Mouse (Mus musculus) MEL (cell line): ENCODE results near the gene Cadm3. TPM values are rescaled to one million over a fixed set of nuclear protein-coding genes. Genes with fewer than 3 reads are reported as not detected.

Experiments
- DNase-seq: peaks from one replicate; pipeline ENCODE4 v3.0.0; 2011; ENCODE audit warnings: low read depth, low spot score
- H3K27ac ChIP-seq: 2 replicates; pipeline ENCODE4 v1.5.1; 2012; ENCODE audit warnings: low read depth, mild to moderate bottlenecking, control low read depth, low read length, moderate library complexity; ENCODE audit not compliant: control insufficient read depth
- H3K27me3 ChIP-seq, 2 experiments: fragments of 150-350 bp in 1 of 2; sonication (generic) in 1 of 2; 2 replicates each; pipeline ENCODE4 v1.6.1; 2012; ENCODE audit warnings: low read length in 2 of 2, mild to moderate bottlenecking in 2 of 2, improper control_type of control experiment in 1 of 2, moderate library complexity in 1 of 2; ENCODE audit not compliant: insufficient read depth in 2 of 2, control insufficient read depth in 1 of 2
- H3K36me3 ChIP-seq, 2 experiments: 2 replicates each; pipeline ENCODE4 v1.6.1; 2012 to 2014; ENCODE audit warnings: low read length in 2 of 2, improper control_type of control experiment in 1 of 2, inconsistent platforms in 1 of 2, mild to moderate bottlenecking in 1 of 2; ENCODE audit not compliant: insufficient read depth in 2 of 2, control insufficient read depth in 1 of 2
- H3K4me1 ChIP-seq, 2 experiments: fragments of 150-350 bp in 1 of 2; sonication (generic) in 1 of 2; 2 replicates each; pipeline ENCODE4 v1.6.1; 2012; ENCODE audit warnings: low read length in 2 of 2, improper control_type of control experiment in 1 of 2, mild to moderate bottlenecking in 1 of 2; ENCODE audit not compliant: insufficient read depth in 2 of 2, control insufficient read depth in 1 of 2
- H3K4me3 ChIP-seq, 2 experiments: fragments of 150-350 bp in 1 of 2; sonication (generic) in 1 of 2; 2 replicates each; pipeline ENCODE4 v1.5.1; 2012; ENCODE audit warnings: low read depth in 2 of 2, low read length in 2 of 2, mild to moderate bottlenecking in 2 of 2, moderate library complexity in 2 of 2, control low read depth in 1 of 2, improper control_type of control experiment in 1 of 2; ENCODE audit not compliant: control insufficient read depth in 1 of 2, insufficient read depth in 1 of 2
- H3K79me2 ChIP-seq: 2 replicates; pipeline ENCODE4 v1.6.1; 2012; ENCODE audit warnings: mild to moderate bottlenecking, low read length, moderate library complexity; ENCODE audit not compliant: control insufficient read depth, poor library complexity, insufficient read depth
- H3K9ac ChIP-seq: 2 replicates; pipeline ENCODE4 v1.6.1; 2012; ENCODE audit warnings: low read depth, mild to moderate bottlenecking, control low read depth, low read length, moderate library complexity; ENCODE audit not compliant: control insufficient read depth, poor library complexity, severe bottlenecking
- H3K9me3 ChIP-seq: fragments of 150-350 bp; sonication (generic); replicated peaks from 2 replicates; pipeline ENCODE4 v1.6.1; 2012; ENCODE audit warnings: mild to moderate bottlenecking, low read length, improper control_type of control experiment, moderate library complexity; ENCODE audit not compliant: insufficient read depth
- CHD1 ChIP-seq: IDR thresholded peaks from 2 replicates; pipeline ENCODE4 v1.6.1; 2012; ENCODE audit warnings: low read depth, mild to moderate bottlenecking, inconsistent platforms, low read length, improper control_type of control experiment
- CTCF ChIP-seq, 3 experiments: IDR thresholded peaks in 2 of 3; conservative IDR thresholded peaks in 1 of 3; 2 replicates each; pipeline ENCODE4 v1.5.1; 2011 to 2012; ENCODE audit warnings: low read length in 3 of 3, low read depth in 2 of 3, mild to moderate bottlenecking in 2 of 3, improper control_type of control experiment in 1 of 3, inconsistent platforms in 1 of 3, mixed read lengths in 1 of 3, moderate library complexity in 1 of 3; ENCODE audit not compliant: control insufficient read depth in 1 of 3, insufficient read depth in 1 of 3, poor library complexity in 1 of 3, severe bottlenecking in 1 of 3
- JUND ChIP-seq: IDR thresholded peaks from 2 replicates; pipeline ENCODE4 v1.6.1; 2011; ENCODE audit warnings: low read depth, mild to moderate bottlenecking, improper control_type of control experiment, low read length
- MAFK ChIP-seq: IDR thresholded peaks from 2 replicates; pipeline ENCODE4 v1.6.1; 2011; ENCODE audit warnings: low read depth, mild to moderate bottlenecking, low read length, improper control_type of control experiment, borderline replicate concordance
- MAX ChIP-seq: IDR thresholded peaks from 2 replicates; pipeline ENCODE4 v1.6.1; 2011; ENCODE audit warnings: low read length, improper control_type of control experiment
- MAZ ChIP-seq: IDR thresholded peaks from 2 replicates; pipeline ENCODE4 v1.6.1; 2012; ENCODE audit warnings: low read depth, mild to moderate bottlenecking, inconsistent platforms, low read length, improper control_type of control experiment
- MEF2A ChIP-seq: IDR thresholded peaks from 2 replicates; pipeline ENCODE4 v1.6.1; 2014; ENCODE audit warnings: low read depth, mild to moderate bottlenecking, inconsistent platforms, low read length, improper control_type of control experiment; ENCODE audit not compliant: poor library complexity, insufficient replicate concordance, severe bottlenecking; ENCODE audit errors: extremely low read depth
- MYC ChIP-seq: IDR thresholded peaks from 2 replicates; pipeline ENCODE4 v1.6.1; 2011; ENCODE audit warnings: low read depth, mild to moderate bottlenecking, low read length, improper control_type of control experiment, moderate library complexity
- POLR2A ChIP-seq, 2 experiments: IDR thresholded peaks; 2 replicates each; pipeline ENCODE4 v1.6.1; 2011 to 2012; ENCODE audit warnings: low read length in 2 of 2, mild to moderate bottlenecking in 2 of 2, control low read depth in 1 of 2, improper control_type of control experiment in 1 of 2, low read depth in 1 of 2, moderate library complexity in 1 of 2; ENCODE audit not compliant: control insufficient read depth in 1 of 2, insufficient read depth in 1 of 2, poor library complexity in 1 of 2
- POLR2AphosphoS5 ChIP-seq: IDR thresholded peaks from 2 replicates; pipeline ENCODE4 v1.6.1; 2012; ENCODE audit warnings: low read depth, borderline replicate concordance, mild to moderate bottlenecking, inconsistent platforms, low read length, moderate library complexity, mixed read lengths
- RAD21 ChIP-seq: IDR thresholded peaks from 2 replicates; pipeline ENCODE4 v1.6.1; 2011; ENCODE audit warnings: mild to moderate bottlenecking, low read depth, low read length, improper control_type of control experiment
- SIN3A ChIP-seq: IDR thresholded peaks from 2 replicates; pipeline ENCODE4 v1.6.1; 2012; ENCODE audit warnings: low read length, improper control_type of control experiment, inconsistent platforms
- TAL1 ChIP-seq: IDR thresholded peaks from 2 replicates; pipeline ENCODE4 v1.6.1; 2012; ENCODE audit warnings: mild to moderate bottlenecking, inconsistent platforms, low read length, moderate library complexity, mixed read lengths
- TBP ChIP-seq: IDR thresholded peaks from 2 replicates; pipeline ENCODE4 v1.8.0; 2011; ENCODE audit warnings: low read depth, low read length, improper control_type of control experiment
- UBTF ChIP-seq: IDR thresholded peaks from 2 replicates; pipeline ENCODE4 v1.6.1; 2012; ENCODE audit warnings: low read depth, mild to moderate bottlenecking, inconsistent platforms, low read length, improper control_type of control experiment, moderate library complexity, borderline replicate concordance; ENCODE audit not compliant: insufficient read depth
- USF1 ChIP-seq: IDR thresholded peaks from 2 replicates; pipeline ENCODE4 v1.6.1; 2014; ENCODE audit warnings: low read depth, mild to moderate bottlenecking, inconsistent platforms, low read length, improper control_type of control experiment, moderate library complexity
- USF2 ChIP-seq, 2 experiments: IDR thresholded peaks; 2 replicates each; pipeline ENCODE4 v1.6.1; 2011 to 2012; ENCODE audit warnings: improper control_type of control experiment in 2 of 2, low read length in 2 of 2, borderline replicate concordance in 1 of 2, inconsistent platforms in 1 of 2, low read depth in 1 of 2, mild to moderate bottlenecking in 1 of 2; ENCODE audit not compliant: insufficient read depth in 1 of 2
- ZC3H11A ChIP-seq: IDR thresholded peaks from 2 replicates; pipeline ENCODE4 v1.6.1; 2012; ENCODE audit warnings: low read depth, mild to moderate bottlenecking, inconsistent platforms, low read length, improper control_type of control experiment
- ZKSCAN1 ChIP-seq: IDR thresholded peaks from 2 replicates; pipeline ENCODE4 v1.6.1; 2012; ENCODE audit warnings: low read depth, mild to moderate bottlenecking, inconsistent platforms, low read length, improper control_type of control experiment, moderate library complexity
- polyA plus RNA-seq, 2 experiments: library from polyadenylated mRNA; stranded (reverse) in 1 of 2; unstranded in 1 of 2; fragments of >175 nt in 1 of 2; fragments of >200 nt in 1 of 2; gene quantifications; 2 replicates each; pipeline versions ENCODE4 v1.2.1 to v1.2.4; 2012; ENCODE audit warnings: low replicate concordance in 2 of 2, low read depth in 1 of 2; ENCODE audit not compliant: insufficient read length in 2 of 2, insufficient read depth in 1 of 2, missing spikeins in 1 of 2
- total RNA-seq: library from RNA; depleted of rRNA; stranded (reverse); fragments of 300-350 nt; gene quantifications from 2 replicates; pipeline ENCODE4 v1.2.3, GENCODE M21; 2012

Gene Cadm3
- total and polyA plus RNA-seq, 3 experiments: 0.03 to 0.19 TPM; not detected in 1

- H3K27ac ChIP-seq: no peak overlapping the region
- no peak for TF ChIP-seq POLR2A (IDR thresholded peaks at IDR 0.05; ENCODE audit: control insufficient read depth in 1 of 2, insufficient read depth in 1 of 2, low read depth in 1 of 2, low read length in 2 of 2, poor library complexity in 1 of 2)
- TF ChIP-seq ZC3H11A: no peak
- no peak for TF ChIP-seq RAD21
- TF ChIP-seq CTCF (IDR thresholded peaks at IDR 0.05 in 2 of 3, conservative IDR thresholded peaks at IDR 0.05 in 1 of 3; ENCODE audit: control insufficient read depth in 1 of 3, insufficient read depth in 1 of 3, low read depth in 2 of 3, low read length in 3 of 3, poor library complexity in 1 of 3, severe bottlenecking in 1 of 3): no peak
- TF ChIP-seq MYC: no peak
- no peak for TF ChIP-seq USF1
- no peak for TF ChIP-seq MAX
- no peak for TF ChIP-seq JUND
- no peak for TF ChIP-seq MEF2A
- no peak for TF ChIP-seq SIN3A
- no peak for TF ChIP-seq ZKSCAN1
- TF ChIP-seq CHD1: no peak
- no peak for TF ChIP-seq TBP
- TF ChIP-seq POLR2AphosphoS5: no peak
- no peak for TF ChIP-seq USF2 (IDR thresholded peaks at IDR 0.05; ENCODE audit: borderline replicate concordance in 1 of 2, insufficient read depth in 1 of 2, low read depth in 1 of 2, low read length in 2 of 2)
- TF ChIP-seq MAZ: no peak
- TF ChIP-seq UBTF: no peak
- no peak for TF ChIP-seq MAFK
- TF ChIP-seq TAL1: no peak
- no peaks in the 10 kb centered on the region for H3K27me3 ChIP-seq
- H3K36me3 ChIP-seq: no peaks in the 10 kb centered on the region
- no peaks in the 10 kb centered on the region for H3K9me3 ChIP-seq
- no peak for DNase-seq
- no peaks in the 10 kb centered on the region for H3K4me1 ChIP-seq
- no peak overlapping the region for H3K4me3 ChIP-seq
- no peaks in the 10 kb centered on the region for H3K79me2 ChIP-seq
- no peak overlapping the region for H3K9ac ChIP-seq
Observed at GRCm38 (mm10) chr1:173364125-173364800, 3.2 kb downstream of the Cadm3 start.

GRCm38 (mm10) chr1:173363436-173363835, 4.1 kb downstream of the Cadm3 start:
- H3K79me2 ChIP-seq: no peaks in the 10 kb centered on the region
- TF ChIP-seq SIN3A: no peak
- TF ChIP-seq, all 39 proteins: peak for 0
- Histone ChIP-seq H3K36me3 (no peaks in the 10 kb centered on the region), H3K9me3 (no peaks in the 10 kb centered on the region), H3K27me3 (no peaks in the 10 kb centered on the region), H3K27ac (no peak overlapping the region), H3K4me3 (no peak overlapping the region), H3K9ac (no peak overlapping the region), H3K4me1 (no peaks in the 10 kb centered on the region)
- no peak for DNase-seq
